Mouse (Mus musculus): ENCODE measurements at regions not wholly inside any gene's neighbourhood (a gene's known extent, or its start where the extent isn't known, plus 50 kb on each side); places are given as distances from the start of the nearest gene placed in this dataset.
A peak's percentile ranks its signal among the peaks of the same experiment; 100 is the strongest.

DNA sequence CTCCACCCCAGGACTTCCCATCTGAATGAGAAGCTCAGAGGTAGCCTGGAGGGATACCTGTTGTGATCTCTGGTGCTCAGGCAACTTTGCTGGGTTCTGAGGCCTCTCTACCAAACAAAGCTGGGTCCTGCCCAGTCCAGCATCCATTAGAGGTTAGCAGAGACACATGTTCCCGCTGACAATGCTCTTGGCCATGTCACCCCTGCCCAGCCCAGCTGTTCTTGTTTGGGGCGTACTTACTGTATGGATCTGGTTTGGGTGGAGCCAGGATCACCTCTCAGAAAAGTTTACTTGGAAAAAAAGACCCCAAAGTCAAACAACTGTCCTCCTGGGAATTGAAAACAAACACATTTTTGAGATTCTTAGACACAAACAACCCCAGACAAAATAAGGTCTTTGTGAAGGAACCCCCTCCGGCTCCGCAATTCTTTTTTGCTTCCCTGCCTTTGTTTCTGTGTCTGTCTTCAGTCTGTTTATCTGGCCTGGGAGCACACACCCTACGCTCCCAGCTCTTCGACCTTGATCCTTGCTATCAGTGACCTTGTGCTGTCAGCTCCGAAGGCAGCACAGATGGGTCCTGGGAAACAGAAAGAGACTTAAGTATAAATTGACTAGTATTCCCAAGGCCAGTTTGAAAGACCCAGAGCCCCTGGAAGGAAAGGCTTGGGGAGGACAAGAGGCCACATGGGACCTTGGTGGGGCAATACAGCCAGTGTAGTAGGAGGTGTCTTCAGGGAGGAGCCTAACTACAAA lies 68.1 kb upstream of the Serp2 start:
- no peak overlapping the region for H3K4me3 ChIP-seq (replicated peaks)
- H3K4me1 ChIP-seq (replicated peaks), result peaks cover 41% of the 10 kb centered on the region
- no peaks in the 10 kb centered on the region for H3K9me3 ChIP-seq (replicated peaks)
- H3K36me3 ChIP-seq (replicated peaks), result no peaks in the 10 kb centered on the region
- H3K4me2 ChIP-seq, result no peak overlapping the region
- no peak for ATAC-seq (ENCODE audit: insufficient read depth)
- H3K9ac ChIP-seq, result no peak overlapping the region
- 50% methylated on average over 7 of the region's 7 CpGs for WGBS (ENCODE audit: insufficient replicate concordance)
- peaks cover 24% of the 10 kb centered on the region for H3K27me3 ChIP-seq
- no peak overlapping the region for H3K27ac ChIP-seq (replicated peaks)

DNA sequence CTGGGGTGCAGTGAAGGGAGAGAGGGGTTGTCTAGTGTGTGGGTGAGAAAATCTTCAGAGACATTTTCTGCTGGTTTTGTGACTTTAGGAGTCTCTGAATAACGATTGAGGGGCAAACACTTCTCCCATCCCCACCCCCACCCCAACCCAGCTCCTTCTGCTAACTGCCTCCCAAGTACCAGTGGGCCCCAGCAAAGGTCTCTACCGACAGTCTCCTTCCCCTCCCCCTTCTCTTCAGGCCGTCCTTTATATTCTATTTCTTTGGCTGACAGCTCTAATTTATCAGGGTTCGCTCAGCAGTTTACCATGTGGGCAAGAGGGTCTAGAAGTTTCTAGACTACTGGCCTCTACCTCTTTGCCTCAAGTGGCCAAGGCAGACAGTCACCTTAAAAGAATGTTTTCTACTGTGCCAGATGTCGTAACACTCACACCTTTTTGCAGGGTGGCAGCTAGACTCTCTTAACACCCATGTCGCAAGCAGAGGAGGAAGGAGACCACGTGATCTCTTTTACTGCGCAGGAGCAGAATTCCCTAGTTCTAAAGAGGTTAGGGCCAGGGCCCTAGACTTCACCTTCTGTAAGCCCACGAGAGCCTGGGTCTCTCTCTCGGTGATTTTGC lies 66.8 kb upstream of the Serp2 start:
- WGBS (ENCODE audit: insufficient replicate concordance), result 19% methylated on average over 10 of the region's 10 CpGs
- H3K27me3 ChIP-seq, result peaks cover 24% of the 10 kb centered on the region
- H3K27ac ChIP-seq (replicated peaks), result no peak overlapping the region
- no peak overlapping the region for H3K9ac ChIP-seq
- no peak overlapping the region for H3K4me3 ChIP-seq (replicated peaks)
- no peaks in the 10 kb centered on the region for H3K36me3 ChIP-seq (replicated peaks)
- H3K4me2 ChIP-seq, result no peak overlapping the region
- H3K4me1 ChIP-seq (replicated peaks), result peaks cover 41% of the 10 kb centered on the region
- ATAC-seq (ENCODE audit: insufficient read depth), result no peak
- H3K9me3 ChIP-seq (replicated peaks), result no peaks in the 10 kb centered on the region

GRCm38 (mm10) chr14:76622634-76623291 lies 66.1 kb upstream of the Serp2 start:
- H3K4me3 ChIP-seq (replicated peaks), result no peak overlapping the region
- H3K27ac ChIP-seq (replicated peaks), result no peak overlapping the region
- H3K4me2 ChIP-seq, result no peak overlapping the region
- peaks cover 41% of the 10 kb centered on the region for H3K4me1 ChIP-seq (replicated peaks)
- 15% methylated on average over 11 of the region's 11 CpGs for WGBS (ENCODE audit: insufficient replicate concordance)
- no peak overlapping the region for H3K9ac ChIP-seq
- ATAC-seq (ENCODE audit: insufficient read depth), result no peak
- peaks cover 24% of the 10 kb centered on the region for H3K27me3 ChIP-seq
- H3K9me3 ChIP-seq (replicated peaks), result no peaks in the 10 kb centered on the region
- H3K36me3 ChIP-seq (replicated peaks), result no peaks in the 10 kb centered on the region

GRCm38 (mm10) chr14:76619038-76619409 lies 62.3 kb upstream of the Serp2 start:
- H3K36me3 ChIP-seq (replicated peaks), result no peaks in the 10 kb centered on the region
- no peak overlapping the region for H3K27ac ChIP-seq (replicated peaks)
- H3K27me3 ChIP-seq, result peaks cover 30% of the 10 kb centered on the region
- no peak overlapping the region for H3K4me2 ChIP-seq
- no peak overlapping the region for H3K4me3 ChIP-seq (replicated peaks)
- ATAC-seq (ENCODE audit: insufficient read depth), result no peak
- no peak overlapping the region for H3K9ac ChIP-seq
- WGBS (ENCODE audit: insufficient replicate concordance), result 56% methylated on average over 7 of the region's 7 CpGs
- H3K9me3 ChIP-seq (replicated peaks), result no peaks in the 10 kb centered on the region
- peaks cover 34% of the 10 kb centered on the region for H3K4me1 ChIP-seq (replicated peaks)

DNA sequence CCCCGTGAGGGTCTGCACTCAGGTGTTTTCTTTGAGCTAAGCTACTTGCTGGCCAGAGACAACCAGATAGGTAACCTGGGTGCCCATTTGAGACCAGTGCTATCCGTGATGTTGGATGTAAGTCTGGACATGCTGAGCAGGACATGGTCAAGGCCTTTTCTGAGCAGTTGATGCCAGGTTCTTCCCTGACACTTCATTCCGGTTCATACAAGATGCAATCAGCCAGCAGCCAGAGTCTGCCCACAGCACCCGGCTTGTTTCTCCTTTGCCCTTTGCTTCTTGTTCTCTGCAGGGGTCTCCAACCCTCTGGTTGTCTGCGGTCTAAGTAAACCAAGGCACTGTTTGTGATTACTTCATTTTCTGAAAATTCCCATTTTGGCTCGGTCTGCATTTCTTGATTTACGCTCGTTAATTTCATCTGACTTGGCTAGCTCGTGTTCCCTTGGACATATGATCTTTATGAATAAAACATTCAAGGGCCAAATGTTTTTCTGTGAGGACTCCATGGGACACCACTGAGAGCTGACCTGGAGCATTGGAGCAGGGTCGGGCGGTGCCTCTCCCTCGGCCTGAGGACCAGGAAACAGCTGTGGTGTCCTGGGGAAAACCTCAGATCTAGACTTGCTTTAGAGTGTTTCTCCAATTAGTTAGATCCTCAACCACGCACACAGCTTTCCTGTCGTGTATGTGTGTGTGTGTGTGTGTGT lies 61.8 kb upstream of the Serp2 start:
- peaks cover 29% of the 10 kb centered on the region for H3K4me1 ChIP-seq (replicated peaks)
- H3K36me3 ChIP-seq (replicated peaks), result no peaks in the 10 kb centered on the region
- no peak overlapping the region for H3K4me2 ChIP-seq
- WGBS (ENCODE audit: insufficient replicate concordance), result 49% methylated on average over 14 of the region's 14 CpGs
- no peak overlapping the region for H3K9ac ChIP-seq
- no peak for ATAC-seq (ENCODE audit: insufficient read depth)
- no peaks in the 10 kb centered on the region for H3K9me3 ChIP-seq (replicated peaks)
- H3K27ac ChIP-seq (replicated peaks), result no peak overlapping the region
- H3K27me3 ChIP-seq, result peaks cover 27% of the 10 kb centered on the region
- H3K4me3 ChIP-seq (replicated peaks), result no peak overlapping the region

DNA sequence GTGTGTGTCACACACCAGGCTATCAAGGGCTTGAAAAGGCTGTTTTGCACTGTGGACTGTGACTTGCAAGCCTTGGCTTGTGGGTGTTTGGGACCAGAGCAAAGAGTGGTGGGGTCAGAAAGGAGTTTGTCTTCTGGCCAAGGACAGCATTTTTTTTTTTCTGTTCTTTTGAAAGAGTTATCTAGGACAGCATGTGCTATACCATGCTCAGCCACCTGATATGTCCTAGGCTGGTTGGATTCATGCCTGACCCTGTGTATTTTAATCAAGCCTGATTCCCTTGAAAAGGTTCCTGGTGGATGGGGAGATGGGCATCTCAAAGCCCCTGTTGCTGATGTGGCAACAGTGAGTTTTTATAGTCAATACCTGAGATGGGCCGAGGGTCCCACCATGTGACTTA lies 61.2 kb upstream of the Serp2 start:
- Histone ChIP-seq H3K4me2 (no peak overlapping the region), H3K27me3 (peaks cover 21% of the 10 kb centered on the region), H3K27ac (replicated peaks) (no peak overlapping the region), H3K9me3 (replicated peaks) (no peaks in the 10 kb centered on the region), H3K4me3 (replicated peaks) (no peak overlapping the region), H3K4me1 (replicated peaks) (peaks cover 23% of the 10 kb centered on the region), H3K9ac (no peak overlapping the region), H3K36me3 (replicated peaks) (no peaks in the 10 kb centered on the region)
- no peak for ATAC-seq (ENCODE audit: insufficient read depth)
- 58% methylated on average over 1 of the region's 1 CpGs for WGBS (ENCODE audit: insufficient replicate concordance)

DNA sequence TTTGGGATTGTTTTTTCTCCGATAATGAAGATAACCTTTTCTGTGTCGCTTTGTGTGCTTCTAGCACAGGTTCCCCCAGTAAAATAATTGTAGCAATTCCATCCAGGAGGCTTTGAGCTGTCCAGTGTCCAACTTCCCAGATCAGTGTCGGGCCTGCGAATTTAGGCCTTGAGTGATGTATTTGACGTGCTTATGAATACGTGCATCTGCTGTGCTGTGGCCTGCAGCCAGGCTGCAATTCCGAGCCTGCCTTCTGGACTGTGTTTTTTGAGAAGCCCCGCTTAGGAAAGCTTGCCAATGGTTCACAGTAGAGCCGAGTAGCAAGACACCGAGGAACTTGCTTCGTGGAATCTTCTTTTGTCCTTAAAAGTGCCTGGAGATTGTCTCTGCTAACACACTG lies 60.8 kb upstream of the Serp2 start:
- Histone ChIP-seq H3K27ac (replicated peaks) (no peak overlapping the region), H3K36me3 (replicated peaks) (no peaks in the 10 kb centered on the region), H3K4me3 (replicated peaks) (no peak overlapping the region), H3K4me2 (no peak overlapping the region), H3K9me3 (replicated peaks) (no peaks in the 10 kb centered on the region), H3K27me3 (peaks cover 17% of the 10 kb centered on the region), H3K4me1 (replicated peaks) (peaks cover 18% of the 10 kb centered on the region), H3K9ac (no peak overlapping the region)
- WGBS (ENCODE audit: insufficient replicate concordance), result 72% methylated on average over 11 of the region's 11 CpGs
- no peak for ATAC-seq (ENCODE audit: insufficient read depth)

- no peak overlapping the region for H3K4me2 ChIP-seq
- H3K27me3 ChIP-seq, result peaks cover 15% of the 10 kb centered on the region
- no peak overlapping the region for H3K4me3 ChIP-seq (replicated peaks)
- no peak overlapping the region for H3K9ac ChIP-seq
- no peaks in the 10 kb centered on the region for H3K9me3 ChIP-seq (replicated peaks)
- 50% methylated on average over 3 of the region's 3 CpGs for WGBS (ENCODE audit: insufficient replicate concordance)
- H3K36me3 ChIP-seq (replicated peaks), result no peaks in the 10 kb centered on the region
- no peak for ATAC-seq (ENCODE audit: insufficient read depth)
- peaks cover 12% of the 10 kb centered on the region; the same call in 1 of the 2 replicates for H3K4me1 ChIP-seq (replicated peaks)
- H3K27ac ChIP-seq (replicated peaks), result no peak overlapping the region
Measured at GRCm38 (mm10) chr14:76616367-76616683, 59.6 kb upstream of the Serp2 start.

DNA sequence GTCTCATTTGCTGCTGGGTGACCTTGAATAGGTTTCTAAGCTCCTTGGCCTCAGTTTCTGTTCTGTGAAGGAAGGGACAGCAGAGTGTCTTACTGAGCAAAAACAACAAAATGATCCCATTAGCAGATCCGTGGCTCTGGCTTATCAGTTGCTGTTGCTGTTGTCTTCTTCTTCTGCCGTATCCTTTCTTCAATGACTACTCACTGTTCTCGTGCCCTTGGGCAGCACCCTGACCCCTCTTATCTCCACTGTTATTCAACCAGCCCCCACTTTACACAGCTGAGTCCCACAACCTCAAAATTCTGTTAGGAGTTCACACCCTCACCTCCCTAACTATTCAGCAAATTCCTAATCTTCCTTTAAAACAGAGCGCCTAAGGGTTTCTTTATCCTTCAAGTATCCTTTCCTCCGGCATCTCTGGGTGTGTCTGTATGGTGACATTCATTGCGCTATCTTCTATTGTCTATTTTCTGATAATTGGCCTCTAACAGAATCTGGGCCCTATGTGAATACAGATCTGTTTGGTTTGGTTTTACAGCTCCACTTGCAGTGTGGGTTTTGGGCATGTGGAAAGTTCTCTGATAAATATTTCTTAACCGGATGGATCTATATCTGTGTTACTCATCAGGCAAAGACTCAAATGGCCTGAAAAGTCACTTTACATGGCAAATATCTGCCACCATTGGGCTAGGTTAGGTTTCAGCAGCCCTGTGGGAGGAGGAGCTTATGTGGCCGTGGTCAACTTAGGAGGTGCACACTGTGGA lies 59.1 kb upstream of the Serp2 start:
- H3K9ac ChIP-seq, result no peak overlapping the region
- H3K4me1 ChIP-seq (replicated peaks), result peaks cover 12% of the 10 kb centered on the region; the same call in 1 of the 2 replicates
- no peak overlapping the region for H3K27ac ChIP-seq (replicated peaks)
- no peak overlapping the region for H3K4me2 ChIP-seq
- no peak for ATAC-seq (ENCODE audit: insufficient read depth)
- 30% methylated on average over 8 of the region's 8 CpGs for WGBS (ENCODE audit: insufficient replicate concordance)
- no peak overlapping the region for H3K4me3 ChIP-seq (replicated peaks)
- H3K9me3 ChIP-seq (replicated peaks), result no peaks in the 10 kb centered on the region
- H3K27me3 ChIP-seq, result peaks cover 14% of the 10 kb centered on the region
- H3K36me3 ChIP-seq (replicated peaks), result no peaks in the 10 kb centered on the region

DNA sequence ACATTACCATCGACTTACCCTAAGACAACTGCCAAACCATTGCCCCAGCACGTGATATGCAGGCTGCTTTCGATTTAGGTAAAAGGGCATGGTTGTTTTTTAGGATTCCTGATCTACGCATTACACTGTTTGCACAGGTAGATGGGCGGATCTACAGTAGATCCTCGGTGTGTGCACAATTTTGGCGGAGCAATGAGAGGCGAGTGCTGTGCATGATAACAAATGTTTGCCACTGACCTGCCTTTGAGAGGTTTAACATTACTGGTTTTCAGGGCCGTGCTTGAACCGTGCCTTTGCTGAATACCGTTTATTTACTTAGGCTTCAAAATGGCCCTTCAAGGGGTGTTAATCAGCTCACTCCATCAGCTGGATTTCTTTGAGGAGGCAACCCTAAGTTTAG lies 58.5 kb upstream of the Serp2 start:
- peak; percentile 34 for ATAC-seq (ENCODE audit: insufficient read depth)
- H3K4me3 ChIP-seq (replicated peaks), result no peak overlapping the region
- H3K9me3 ChIP-seq (replicated peaks), result no peaks in the 10 kb centered on the region
- H3K27ac ChIP-seq (replicated peaks), result no peak overlapping the region
- H3K4me2 ChIP-seq, result no peak overlapping the region
- 0 out of 2 replicates have a peak, but pooled peaks cover 9% of the 10 kb centered on the region for H3K27me3 ChIP-seq
- H3K9ac ChIP-seq, result no peak overlapping the region
- 50% methylated on average over 11 of the region's 11 CpGs for WGBS (ENCODE audit: insufficient replicate concordance)
- no peaks in the 10 kb centered on the region for H3K36me3 ChIP-seq (replicated peaks)
- peaks cover 16% of the 10 kb centered on the region; the same call in 1 of the 2 replicates for H3K4me1 ChIP-seq (replicated peaks)

All from liver, embryonic 15.5 days (tissue).